Mouse (Mus musculus): Measurements from ENCODE around the gene Aldoart2. TPM values are rescaled to one million over a fixed set of nuclear protein-coding genes. Genes with fewer than 3 reads are reported as not detected.

The Aldoart2 gene
- polyA plus RNA-seq (2014; fragmentation: Illumina TruSeq; extraction: RNeasy Lipid Tissue Mini Kit (QIAGEN cat#74804); ENCODE audit: low read depth, low replicate concordance), result not detected

GRCm38 (mm10) chr12:55565206-55565605, at the start of gene Aldoart2:
Aldoart2 (plus strand) TSS chr12:55565239.

GRCm38 (mm10) chr12:55598887-55599561, 34.0 kb downstream of the Aldoart2 start, which contains the start of gene Insm2:
Insm2 (plus strand) TSS chr12:55599427.

Other genes starting within 250 kb of the Aldoart2 start
- 248 TPM for gene Psma6, start 181.0 kb upstream of the Aldoart2 start, polyA plus RNA-seq (2014; fragmentation: Illumina TruSeq; extraction: RNeasy Lipid Tissue Mini Kit (QIAGEN cat#74804); ENCODE audit: low read depth, low replicate concordance)
- gene Nfkbia, start 72.6 kb upstream of the Aldoart2 start, polyA plus RNA-seq (2014; fragmentation: Illumina TruSeq; extraction: RNeasy Lipid Tissue Mini Kit (QIAGEN cat#74804); ENCODE audit: low read depth, low replicate concordance), result 46.7 TPM
- gene Insm2, start 34.2 kb downstream of the Aldoart2 start, polyA plus RNA-seq (2014; fragmentation: Illumina TruSeq; extraction: RNeasy Lipid Tissue Mini Kit (QIAGEN cat#74804); ENCODE audit: low read depth, low replicate concordance), result not detected

Data from sigmoid colon, adult 10 weeks (tissue).